Mouse (Mus musculus) embryonic fibroblast, embryonic 13.5 days (primary cell): ENCODE results near the gene Rem1.

Experiments used
- CTCF ChIP-seq: IDR thresholded peaks from 2 replicates; pipeline ENCODE4 v1.5.1; 2011; ENCODE audit warnings: mild to moderate bottlenecking, control low read depth, low read length, moderate library complexity, borderline replicate concordance; ENCODE audit not compliant: insufficient read depth
- POLR2A ChIP-seq: IDR thresholded peaks from 2 replicates; pipeline ENCODE4 v1.6.1; 2011; ENCODE audit warnings: low read depth, mild to moderate bottlenecking, control low read depth, low read length, moderate library complexity

- TF ChIP-seq CTCF (no peak), POLR2A (no peak)
These were observed 45.4 kb downstream of the Rem1 start for GRCm38 (mm10) chr2:152672166-152672565.
